Mouse (Mus musculus) G1E (cell line): ENCODE results near the gene Gm4779.

Experiments used
- CTCF ChIP-seq: IDR thresholded peaks from 2 replicates; pipeline ENCODE4 v1.5.1; 2012; ENCODE audit warnings: low read depth, low read length, inconsistent platforms, mixed read lengths
- GATA1 ChIP-seq: IDR thresholded peaks from 2 replicates; pipeline ENCODE4 v1.6.1; 2012; ENCODE audit warnings: borderline replicate concordance, low read length, inconsistent platforms, mixed read lengths
- GATA2 ChIP-seq: IDR thresholded peaks from 2 replicates; pipeline ENCODE4 v1.6.1; 2012; ENCODE audit warnings: low read depth, low read length, inconsistent platforms, borderline replicate concordance
- POLR2AphosphoS5 ChIP-seq: IDR thresholded peaks from 2 replicates; pipeline ENCODE4 v1.6.1; 2012; ENCODE audit warnings: low read depth, low read length, inconsistent platforms; ENCODE audit not compliant: insufficient replicate concordance

DNA sequence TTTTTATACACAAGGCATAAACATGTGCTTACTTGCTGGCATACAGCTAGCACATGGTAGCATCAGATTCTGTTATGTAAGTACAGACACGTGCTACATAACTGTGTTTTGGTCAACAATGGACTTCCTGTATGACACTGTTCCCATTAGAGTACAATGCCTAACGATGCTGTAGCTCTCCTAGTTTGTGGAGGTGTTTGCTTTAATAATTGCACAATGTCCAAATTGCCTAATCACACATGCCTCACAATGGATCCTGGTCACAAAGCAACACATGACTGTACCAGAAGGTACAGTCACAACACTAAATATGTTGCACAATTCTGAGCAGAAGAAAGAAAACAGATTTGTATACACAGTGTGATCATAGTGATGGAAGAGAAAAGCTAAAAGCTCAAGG is 24.7 kb downstream of the Gm4779 start:
- TF ChIP-seq CTCF = no peak
- no peak for TF ChIP-seq GATA1
- no peak for TF ChIP-seq GATA2
- TF ChIP-seq POLR2AphosphoS5 = no peak
